ENCODE assay signal across 21 mouse cellular contexts in the genomic region with DNA sequence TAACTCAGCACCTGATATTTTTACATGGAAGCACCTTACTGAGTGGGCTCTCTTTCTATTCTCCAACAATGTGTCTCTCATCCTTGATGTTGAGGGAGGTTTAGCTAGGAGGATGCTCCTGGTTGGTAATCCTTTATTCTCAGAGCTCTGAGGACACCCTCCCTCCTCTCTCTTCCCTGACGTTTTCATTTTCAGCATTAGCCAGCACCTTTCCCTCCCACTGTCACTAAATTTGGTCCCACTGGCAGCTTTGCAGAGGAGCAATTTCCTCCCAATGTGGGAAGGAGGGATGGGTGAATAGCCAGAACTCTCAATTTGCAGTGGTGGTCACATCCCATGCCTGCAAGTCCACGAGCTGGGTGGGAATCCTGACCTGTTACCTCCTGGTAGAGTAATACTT.
DNase-seq lines count a peak whose midpoint lies in the region; ATAC-seq lines count a peak whose summit lies in the region.
"Had no signal": no experiment of that assay in that cellular context is flagged by ENCODE, and none has a peak within 500 bp of the region (broad histone marks: within the 10 kb centered on the region; RNA-seq: fewer than 3 reads in every experiment).

No protein-coding gene starts in this region.

- no peak for DNase-seq in frontal cortex, postnatal 25 days (ENCODE audit: low spot score in 2 of 2)
- peak; percentile 16 for DNase-seq in right cerebral cortex, postnatal 25 days
- DNase-seq in right cerebral cortex, adult 18-20 months = no peak
- peak; percentile 61 for DNase-seq in brain, adult 2 months (ENCODE audit: low read depth, low spot score)
- peak; percentile 56 for DNase-seq in telencephalon, adult 2 months (ENCODE audit: low read depth, low spot score)
- no peak for DNase-seq in layer of hippocampus, adult 9-11 months
- DNase-seq in kidney, postnatal 36 days = no peak
- DNase-seq: adrenal gland, adult 2 months; adrenal gland, adult 8-10 months; adrenal gland, postnatal 10 days; adrenal gland, postnatal 14 days; adrenal gland, postnatal 25 days; adrenal gland, postnatal 36 days; B cell, adult 2 months; cerebellum, adult 11 months; cerebellum, adult 11-12 months; cerebellum, adult 18-20 months had no signal

- ATAC-seq in frontal cortex, adult (ENCODE audit: low TSS enrichment) = peak; percentile 85
- ATAC-seq: activated CD4-positive, CD25-positive, alpha-beta regulatory T cell, adult 4 months; CD4-positive, CD25-positive, alpha-beta regulatory T cell, adult 4 months; Patski had no signal

Comparison
In these comparisons a context has a peak if more than half of its experiments do, and no peak if none do; other contexts are left out.
1. DNase-seq: peak in right cerebral cortex, postnatal 25 days (single experiment), brain, adult 2 months (single experiment) and telencephalon, adult 2 months (single experiment); none in frontal cortex, postnatal 25 days (0 of 2), right cerebral cortex, adult 18-20 months (single experiment), layer of hippocampus, adult 9-11 months (single experiment) and kidney, postnatal 36 days (0 of 2).